Mouse (Mus musculus) NIH3T3 (cell line): ENCODE measurements around the gene Stt3b.

ENCODE experiments used
- DNase-seq: peaks from one replicate; pipeline ENCODE4 v3.0.0-alpha.2; 2012; ENCODE audit warnings: low read depth

The Stt3b gene

DNA sequence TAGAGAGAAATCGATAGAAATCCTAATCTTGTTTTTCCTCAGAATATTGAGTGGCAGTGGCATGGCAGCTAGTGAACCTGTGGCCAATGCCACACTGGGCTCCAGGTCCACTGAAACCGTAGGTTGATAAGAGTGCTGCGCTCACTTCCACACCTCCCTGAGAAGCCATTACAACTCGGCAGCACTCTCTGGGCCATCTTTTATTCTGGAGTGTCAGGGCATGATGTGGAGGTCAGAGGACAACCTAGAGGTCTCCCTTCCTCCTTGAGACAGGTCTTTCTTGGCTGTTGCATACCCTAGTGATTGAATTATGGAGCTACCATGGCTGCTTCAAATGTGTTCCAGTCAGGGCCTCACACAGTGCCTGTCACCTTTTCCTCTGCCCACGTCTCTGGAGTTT lies 48.3 kb downstream of the Stt3b start:
- DNase-seq = no peak

DNA sequence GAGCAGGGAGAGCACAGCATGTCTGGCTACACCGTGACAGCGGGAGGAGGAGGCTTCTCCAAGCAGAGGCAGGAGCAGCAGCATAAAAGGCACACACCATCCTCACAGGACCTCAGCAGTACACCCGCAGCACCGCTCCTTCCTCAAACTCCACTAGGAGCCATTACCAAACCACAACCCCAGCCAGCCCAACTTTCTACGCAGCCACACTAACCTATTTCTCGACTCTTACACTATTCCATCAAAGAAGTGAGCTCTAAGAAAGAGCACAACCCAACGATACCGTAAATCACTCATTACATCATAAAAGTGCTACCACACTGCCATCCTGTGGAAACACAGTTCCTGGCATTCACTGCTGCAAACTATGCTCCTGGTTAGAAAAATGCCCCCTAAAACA lies 48.8 kb downstream of the Stt3b start:
- peak; percentile 44 for DNase-seq

DNA sequence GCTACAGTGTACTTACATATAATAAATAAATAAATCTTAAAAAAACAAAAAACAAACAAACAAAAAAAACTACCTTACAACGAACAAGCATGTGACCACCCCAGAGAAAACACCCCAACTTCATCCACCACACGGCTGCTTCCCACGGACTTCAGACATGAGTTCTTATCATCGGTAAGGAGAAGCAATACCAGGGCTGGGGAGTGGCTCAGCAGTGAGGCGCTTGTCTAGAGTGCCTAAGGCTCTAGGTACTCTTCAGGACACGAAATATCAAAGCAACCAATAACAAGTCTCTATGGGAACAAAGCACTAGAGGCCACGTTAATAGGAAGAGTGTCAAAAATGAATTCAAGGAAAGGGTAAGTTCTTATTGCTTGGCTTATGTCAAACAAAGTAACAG lies 49.8 kb downstream of the Stt3b start:
- DNase-seq = no peak

DNA sequence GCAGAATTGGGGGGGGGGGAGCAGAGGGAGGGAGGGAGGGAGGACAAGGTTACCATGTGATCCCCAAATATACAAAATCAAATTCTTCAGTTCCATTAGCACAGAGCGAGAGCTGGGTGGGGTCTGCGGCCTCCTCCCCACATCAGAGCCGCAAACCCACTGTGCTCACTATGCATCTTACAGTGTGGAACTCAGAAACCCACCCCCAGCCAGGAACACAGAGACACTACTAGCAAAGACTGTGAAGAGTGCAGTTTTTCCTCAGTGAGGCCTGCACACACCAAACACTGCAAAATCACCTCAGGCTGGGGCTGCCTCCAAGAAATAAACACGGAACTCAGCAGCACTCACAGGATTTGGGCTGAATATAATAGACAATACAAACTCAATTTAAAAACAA lies 50.4 kb downstream of the Stt3b start:
- no peak for DNase-seq

DNA sequence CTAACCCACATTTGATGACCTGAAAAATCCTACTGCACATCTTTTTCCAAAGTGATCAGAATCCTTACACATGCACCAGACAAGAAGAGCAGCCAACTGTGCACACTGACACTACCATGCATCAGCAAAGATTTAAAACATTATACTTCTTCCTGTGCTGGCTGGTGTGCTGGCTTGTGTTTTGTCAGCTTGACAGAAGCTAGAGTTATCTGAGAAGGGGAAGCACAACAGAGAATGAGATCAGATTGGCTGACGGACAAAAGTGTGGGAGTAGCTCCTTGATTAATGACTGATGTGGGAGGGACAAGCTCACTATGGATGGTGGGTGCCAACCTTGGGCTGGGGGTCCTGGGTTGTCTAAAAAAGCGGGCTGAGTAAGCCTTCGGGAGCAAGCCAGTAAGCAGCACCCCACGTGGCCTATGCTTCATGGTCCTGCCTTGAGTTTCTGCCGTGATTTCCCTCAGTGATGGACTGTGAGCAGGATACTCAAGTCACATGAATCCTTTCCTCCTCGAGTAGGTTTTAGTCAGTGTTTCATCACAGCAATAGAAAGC lies 52.4 kb downstream of the Stt3b start:
- DNase-seq = no peak

DNA sequence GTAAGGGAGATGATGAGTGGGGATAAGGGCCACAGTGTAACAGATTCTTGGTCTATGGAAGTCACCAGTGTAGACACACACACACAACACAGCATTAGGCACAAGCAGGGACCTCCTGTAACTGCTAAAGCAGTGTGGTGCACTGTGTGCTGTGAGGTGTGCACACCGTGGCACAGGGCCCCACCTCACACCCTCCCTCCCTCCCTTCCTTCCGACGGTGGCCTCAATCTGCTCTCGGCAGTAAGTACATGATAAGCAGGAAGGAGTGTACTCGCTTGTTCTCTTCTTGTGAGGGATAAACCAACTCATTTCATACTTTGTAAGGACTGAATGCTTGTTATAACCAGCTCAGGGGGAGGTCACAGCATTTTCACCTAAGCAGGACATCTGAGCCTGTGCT lies 61.1 kb downstream of the Stt3b start:
- DNase-seq = no peak

DNA sequence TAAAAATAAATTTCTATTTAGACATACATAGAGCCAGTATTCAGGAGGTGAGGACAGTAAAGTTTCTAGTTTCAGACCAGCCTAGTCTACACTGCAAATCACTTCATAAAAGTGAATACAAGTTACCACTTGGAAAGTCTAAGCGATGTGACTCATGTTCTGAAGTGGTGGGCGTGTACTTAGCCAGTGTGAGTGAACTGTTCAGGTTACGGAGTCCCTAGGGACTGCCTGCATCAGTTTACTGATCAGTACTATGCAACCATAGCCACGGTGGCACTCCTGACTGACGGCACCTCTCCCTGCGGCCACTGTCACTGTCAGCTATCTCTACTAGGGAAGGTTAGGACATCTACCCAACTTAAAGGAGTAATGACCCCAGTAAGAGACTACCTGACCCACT lies 65.1 kb downstream of the Stt3b start:
- DNase-seq = peak; percentile 81

DNA sequence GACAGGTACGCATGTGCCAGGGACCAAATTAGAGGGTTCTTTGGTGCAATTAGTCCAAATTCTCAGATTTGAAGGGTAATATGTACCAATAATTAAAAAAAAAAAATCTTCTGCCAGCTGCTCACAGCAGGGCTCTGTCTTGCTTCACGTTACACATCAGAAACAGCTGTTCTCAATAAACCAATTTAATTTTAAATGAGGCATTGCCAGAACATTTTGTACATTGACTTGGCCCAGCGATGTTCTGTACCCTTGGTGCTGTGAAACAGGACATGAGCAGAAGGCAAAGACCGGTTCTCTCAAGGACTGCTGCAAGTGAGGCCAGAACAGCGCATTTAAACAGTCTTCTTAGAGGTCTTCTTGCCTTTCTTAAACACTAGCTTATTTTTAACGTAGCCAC lies 66.6 kb downstream of the Stt3b start:
- peak; percentile 47 for DNase-seq

DNA sequence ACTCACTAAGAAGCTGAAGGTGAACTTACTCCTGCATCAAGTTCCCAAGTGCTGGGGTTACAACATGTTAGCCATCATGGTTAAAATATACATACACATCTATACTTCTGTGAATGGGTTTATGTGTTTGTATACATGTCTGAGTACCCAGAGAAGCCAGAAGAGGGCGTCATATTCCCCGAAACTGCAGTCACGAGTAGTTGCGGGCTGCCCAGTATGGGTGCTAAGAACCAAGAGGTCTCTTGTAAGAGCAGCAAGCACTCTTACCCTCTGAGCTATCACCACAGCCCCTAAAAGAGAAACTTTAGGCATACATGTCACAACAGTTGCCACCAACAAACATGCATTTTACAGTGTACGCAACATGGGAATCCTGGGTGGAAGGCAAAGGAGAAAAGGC lies 70.4 kb downstream of the Stt3b start:
- no peak for DNase-seq

DNA sequence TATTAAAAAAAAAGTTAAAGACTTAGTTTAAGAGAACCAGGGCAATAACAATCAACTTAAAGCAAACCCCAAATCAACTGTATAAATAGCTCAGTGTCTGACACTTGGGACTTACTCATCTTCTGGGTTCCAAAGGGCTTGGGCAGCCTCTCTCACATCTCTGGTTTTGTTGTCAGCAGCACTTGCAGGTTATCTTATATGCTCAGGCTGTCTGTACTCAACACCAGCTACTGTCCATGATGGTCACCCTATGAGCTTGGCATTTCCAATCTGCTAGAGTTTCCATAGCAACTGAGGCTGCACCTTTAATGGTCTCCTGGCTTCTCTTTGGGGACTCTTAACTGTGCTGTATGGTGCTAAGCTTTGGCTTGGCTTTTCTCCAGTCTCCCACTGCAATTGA lies 72.3 kb downstream of the Stt3b start:
- no peak for DNase-seq

DNA sequence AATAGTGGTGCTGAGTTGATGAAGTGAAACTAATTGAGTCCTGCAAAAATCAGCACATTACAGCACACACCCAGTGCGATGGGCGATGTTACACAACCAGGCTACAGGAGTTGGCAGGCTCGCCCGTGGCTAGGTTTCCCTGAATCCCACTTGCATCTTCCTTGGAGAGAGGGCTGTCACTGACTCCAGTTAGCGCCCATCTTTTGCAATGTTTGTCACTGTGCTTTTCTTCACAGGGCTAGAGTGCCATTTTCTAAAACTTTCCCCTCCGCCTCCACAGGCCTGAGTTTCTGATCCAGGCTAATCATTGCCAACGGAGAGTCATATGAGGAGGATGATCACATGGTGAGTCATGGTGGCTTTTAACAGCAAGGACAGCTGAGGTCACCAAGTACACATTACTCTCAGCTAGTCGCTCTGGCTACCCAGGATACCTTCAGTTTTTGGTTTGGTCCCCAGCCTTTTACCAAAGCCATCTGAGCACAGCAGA lies 73.8 kb downstream of the Stt3b start:
- DNase-seq = peak; percentile 63

DNA sequence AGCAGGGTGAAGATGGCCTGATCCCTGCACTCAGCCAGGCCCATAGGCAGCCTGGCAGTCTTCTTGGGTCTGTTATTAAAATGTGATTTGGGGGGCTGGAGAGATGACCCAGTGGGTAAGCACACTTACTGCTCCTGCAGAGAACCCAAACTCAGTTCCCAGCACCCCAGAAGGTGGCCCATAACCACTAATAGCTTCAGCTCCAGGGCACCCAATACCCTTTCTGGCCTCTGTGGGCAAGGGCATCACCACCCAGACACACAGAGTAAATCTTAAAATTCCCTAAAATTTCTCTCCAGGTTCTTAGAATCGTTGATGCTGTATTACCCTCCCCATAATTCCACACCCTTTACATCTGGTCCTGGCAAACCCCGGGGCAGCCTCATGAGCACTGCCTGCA lies 75.7 kb downstream of the Stt3b start:
- DNase-seq = no peak

DNA sequence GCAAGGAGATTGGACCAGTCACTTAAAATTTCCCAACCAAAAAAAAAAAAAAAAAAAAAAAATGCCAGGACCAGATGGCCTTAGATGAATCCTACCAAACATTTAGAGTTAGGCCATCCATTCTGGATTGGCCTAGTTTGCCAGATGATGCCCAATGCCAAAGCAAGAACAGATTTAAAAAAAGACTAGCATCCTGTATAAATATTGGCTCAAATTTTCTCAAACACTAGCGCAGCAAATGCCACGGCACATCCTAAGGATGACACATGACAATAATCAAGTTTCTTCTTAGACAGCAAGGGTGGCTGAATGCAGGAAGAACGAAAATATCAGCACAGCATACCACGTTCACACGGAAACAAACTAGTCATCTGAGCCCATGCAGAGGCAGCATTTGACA lies 76.5 kb downstream of the Stt3b start:
- DNase-seq = no peak

DNA sequence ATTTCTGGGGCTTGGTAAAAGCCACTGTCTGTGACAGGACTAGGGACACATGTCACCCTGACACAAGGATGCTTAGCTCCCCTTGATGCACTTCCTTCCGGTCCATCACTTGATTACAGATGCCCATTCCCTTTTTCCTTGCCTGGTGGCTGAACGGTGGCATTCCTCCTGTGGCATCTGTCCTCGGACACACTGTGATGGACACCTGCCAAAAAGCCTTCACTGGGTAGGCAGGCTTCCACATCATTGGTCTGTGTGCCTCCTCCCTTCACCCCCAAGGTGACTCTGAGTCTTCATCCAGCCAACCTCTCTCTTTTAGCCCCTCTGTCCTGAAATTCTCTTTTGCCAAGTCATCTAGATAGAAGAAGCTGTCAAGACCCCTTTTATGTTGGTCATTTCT lies 78.7 kb downstream of the Stt3b start:
- no peak for DNase-seq

DNA sequence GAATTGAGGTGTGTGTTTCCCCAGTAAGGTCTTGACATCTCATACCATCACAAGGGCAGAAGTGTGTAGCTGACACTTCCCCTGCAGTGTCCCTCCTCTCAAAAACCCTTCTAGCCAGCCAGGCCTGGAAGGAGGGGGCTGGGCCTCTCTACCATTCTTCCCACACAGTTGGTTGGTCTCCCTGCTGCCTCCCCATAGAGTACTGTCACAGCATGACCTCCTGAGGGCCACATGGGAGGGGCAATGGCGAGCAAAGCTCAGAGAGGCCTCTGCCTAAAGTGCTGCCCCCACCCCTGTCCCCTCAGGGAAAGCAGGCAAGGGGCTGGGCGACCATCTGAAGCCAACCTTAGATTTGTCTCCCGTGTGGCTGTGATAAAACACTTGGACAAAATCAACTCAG lies 80.1 kb downstream of the Stt3b start:
- no peak for DNase-seq

DNA sequence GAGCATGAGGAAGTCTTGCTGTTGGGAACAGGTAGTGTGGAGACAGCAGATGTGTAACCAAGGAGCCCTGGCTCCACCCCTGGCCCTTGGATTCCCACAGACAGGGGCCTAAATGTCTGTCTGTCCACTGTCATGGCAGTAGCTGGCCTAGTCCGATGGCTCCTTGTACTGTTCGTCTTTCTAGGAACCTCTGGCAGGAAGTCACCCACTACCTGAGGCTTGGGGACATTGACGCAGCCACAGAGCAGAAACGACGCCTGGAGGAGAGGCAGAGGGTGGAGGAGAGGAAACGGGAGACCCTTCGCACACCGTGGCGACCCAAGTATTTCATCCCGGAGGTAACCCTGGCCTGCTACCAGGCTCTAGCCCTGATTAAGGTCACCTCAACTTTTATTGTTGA lies 80.5 kb downstream of the Stt3b start:
- no peak for DNase-seq

DNA sequence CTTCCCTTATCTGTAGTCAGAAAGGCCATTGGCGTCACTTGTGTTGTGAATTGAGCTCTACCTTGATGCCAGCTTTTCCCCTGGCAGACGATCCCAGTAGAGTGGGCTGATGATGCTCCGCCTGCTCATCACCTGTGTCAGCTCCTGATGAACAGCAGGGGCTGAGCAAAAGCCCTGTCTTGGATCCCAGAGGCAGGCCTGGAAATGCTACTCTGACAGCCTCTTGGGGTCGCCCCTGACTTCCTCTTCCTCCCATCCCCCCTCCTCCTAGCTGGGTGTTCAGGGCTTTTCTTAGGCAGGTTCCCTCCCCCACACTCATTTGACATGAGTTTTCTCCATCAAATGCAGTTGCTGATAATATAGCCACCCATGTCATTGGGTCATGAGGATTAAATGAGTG lies 81.1 kb downstream of the Stt3b start:
- no peak for DNase-seq

DNA sequence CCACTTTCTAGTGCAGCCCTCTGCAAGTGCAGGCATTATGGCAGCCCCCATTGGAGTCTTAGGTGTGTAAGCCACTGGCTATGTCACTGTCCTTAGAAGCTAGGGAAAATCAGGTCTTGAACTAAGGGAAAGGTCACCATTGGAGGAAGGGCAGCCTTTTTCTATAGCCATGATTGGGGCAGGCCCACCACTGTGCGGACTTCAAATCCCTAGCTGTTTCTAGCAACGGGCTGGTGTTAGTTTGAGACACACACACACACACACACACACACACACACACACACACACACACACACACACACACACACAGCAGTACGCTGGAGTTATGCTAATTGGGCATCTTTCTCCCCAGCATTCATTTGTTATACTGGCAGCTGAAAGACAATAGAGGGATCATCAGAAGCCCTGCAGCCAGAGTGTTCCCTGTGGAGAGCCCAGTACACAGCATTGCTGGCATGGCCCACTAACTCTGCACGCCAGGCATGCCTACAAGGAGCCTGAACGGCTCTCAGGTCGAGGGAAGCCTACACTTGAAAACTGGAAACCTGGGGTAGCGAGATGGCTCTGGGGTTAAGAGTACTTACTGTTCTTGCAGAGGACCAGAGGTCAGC lies 85.4 kb downstream of the Stt3b start:
- DNase-seq = no peak

DNA sequence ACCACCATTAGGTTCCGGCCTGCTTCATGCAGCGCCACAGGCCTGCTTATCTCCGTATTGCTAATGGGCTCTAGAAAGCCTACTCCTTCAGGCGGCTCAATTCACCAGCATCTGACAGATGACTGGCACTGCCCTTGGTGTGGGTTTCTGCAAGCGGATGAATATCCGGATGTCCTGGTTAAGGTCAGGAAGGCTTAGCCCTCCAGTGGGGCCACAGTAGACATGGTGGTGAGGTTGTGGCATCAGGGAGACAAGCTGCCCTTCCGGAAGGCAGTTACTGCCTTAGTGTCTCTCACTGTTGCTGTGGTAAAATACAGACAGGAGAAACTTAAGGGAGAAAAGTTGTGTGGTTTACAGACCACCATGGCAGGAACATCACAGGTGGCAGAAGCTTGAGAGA lies 89.0 kb downstream of the Stt3b start:
- no peak for DNase-seq

DNA sequence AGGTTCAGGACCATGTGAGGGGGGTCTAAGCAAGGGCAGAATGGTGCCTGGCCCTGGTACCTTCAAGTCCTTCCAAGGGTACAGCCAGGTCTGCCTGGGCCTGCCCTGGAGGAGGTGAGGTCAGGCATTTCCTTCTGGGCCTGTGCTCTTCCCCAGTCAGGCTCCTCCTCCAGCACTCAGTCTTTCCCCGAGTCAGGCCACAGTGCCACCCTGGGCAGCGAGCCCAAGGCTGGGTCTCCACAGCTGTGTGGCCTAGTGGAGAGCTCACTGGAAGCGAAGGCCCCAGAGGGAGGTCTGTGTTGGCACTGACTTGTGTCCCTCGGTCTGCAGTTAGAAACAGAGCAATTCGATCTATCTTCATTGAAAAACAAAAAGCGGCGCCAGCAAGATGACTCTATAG lies 89.8 kb downstream of the Stt3b start:
- DNase-seq = no peak

DNA sequence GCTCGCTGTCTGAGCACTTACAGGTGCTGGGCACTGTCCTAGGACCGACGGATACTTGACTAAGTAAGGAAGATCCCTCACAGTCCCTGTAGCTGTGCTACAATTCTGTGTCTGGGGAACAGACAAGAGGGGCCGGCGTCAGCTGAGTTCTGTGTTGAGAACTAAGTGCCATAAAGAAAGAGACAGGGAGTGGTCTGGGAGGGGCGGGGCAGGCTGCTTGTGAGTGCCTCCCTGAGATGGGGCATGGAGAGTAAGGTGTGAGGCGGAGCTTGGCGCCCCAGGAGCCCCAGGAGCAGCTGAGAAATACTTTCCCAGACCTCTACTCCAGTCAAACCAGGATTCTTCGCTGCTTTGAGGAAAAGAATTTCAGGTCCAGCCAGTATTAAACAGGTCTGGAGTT lies 92.2 kb downstream of the Stt3b start:
- DNase-seq = no peak

DNA sequence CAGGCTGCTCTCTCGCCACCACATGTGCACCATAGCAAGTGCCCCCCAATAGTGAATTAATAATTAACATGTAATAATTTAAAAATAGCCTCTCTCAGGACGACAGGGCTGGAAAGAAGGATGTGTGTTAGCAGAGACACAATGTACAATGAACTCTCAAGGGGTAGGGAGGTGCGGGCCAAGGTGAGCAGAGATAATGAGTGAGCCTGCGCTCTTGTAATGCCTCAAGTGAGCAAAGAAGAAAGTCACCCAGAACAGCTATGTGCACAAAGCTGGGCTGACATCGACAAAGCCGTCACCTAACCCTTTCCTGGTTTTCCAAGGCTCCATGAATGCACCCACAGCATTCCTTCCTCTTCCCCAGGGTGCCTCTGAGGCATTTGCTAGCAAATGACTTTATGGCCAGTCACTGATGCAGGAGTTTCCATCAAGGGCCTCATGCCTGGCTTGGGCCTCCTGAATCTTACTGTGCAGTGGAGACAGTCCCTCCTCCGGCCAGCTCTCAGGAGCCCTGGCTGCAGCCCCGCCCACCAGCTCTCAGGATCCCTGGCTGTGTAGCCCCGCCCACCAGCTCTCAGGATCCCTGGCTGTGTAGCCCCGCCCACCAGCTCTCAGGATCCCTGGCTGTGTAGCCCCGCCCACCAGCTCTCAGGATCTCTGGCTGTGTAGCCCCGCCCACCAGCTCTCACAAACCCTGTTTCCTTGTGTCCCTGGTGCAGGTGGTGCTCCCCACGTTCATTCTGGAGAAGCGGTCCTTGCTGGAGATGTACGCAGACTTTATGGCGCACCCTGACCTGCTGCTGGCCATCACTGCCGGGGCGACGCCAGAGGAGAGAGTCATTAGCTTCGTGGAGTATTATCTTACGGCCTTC lies 94.2 kb downstream of the Stt3b start:
- DNase-seq = no peak
